Mouse (Mus musculus) gastrocnemius, postnatal 10 days (tissue): ENCODE measurements around the gene Lct. TPM values are rescaled to one million over a fixed set of nuclear protein-coding genes. Genes with fewer than 3 reads are reported as not detected.
"Not testable (repeated sequence)": the region's sequence is repeated elsewhere in the genome, so short reads cannot be mapped to it uniquely, and the experiment has no call there.

Experiments
- DNase-seq: peaks from one replicate; pipeline ENCODE4 v3.0.0; 2021; ENCODE audit warnings: mixed read lengths
- long read RNA-seq, 2 experiments: library from polyadenylated mRNA; stranded (forward); transcript quantifications; one replicate each; pipeline ENCODE4 v2.0.0; 2021
- total RNA-seq, 2 experiments: library from RNA; stranded (reverse); gene quantifications; 2 replicates each; pipeline ENCODE4 v1.2.3; 2021

Lct gene
- under 1 TPM; 0.09 to 0.14 TPM for total RNA-seq
- long read RNA-seq, experiment 1, result 0 reads
- long read RNA-seq, experiment 2, result 0 reads

GRCm38 (mm10) chr1:128328218-128328617, at the start of gene Lct:
Lct (minus strand) TSS chr1:128328318.
- DNase-seq, result no peak

GRCm38 (mm10) chr1:128376841-128377240, 48.7 kb upstream of the Lct start:
- no peak for DNase-seq

GRCm38 (mm10) chr1:128372143-128372860, 44.2 kb upstream of the Lct start:
- DNase-seq, result no peak

- DNase-seq, result peak; percentile 45
Observed at GRCm38 (mm10) chr1:128368732-128369441, 40.8 kb upstream of the Lct start.

- DNase-seq, result no peak
Observed at GRCm38 (mm10) chr1:128360601-128361000, 32.5 kb upstream of the Lct start.

GRCm38 (mm10) chr1:128359554-128360376, 31.6 kb upstream of the Lct start, which contains the start of gene Mcm6:
Mcm6 (minus strand) TSS chr1:128359664.
- peak; percentile 92 for DNase-seq

GRCm38 (mm10) chr1:128358916-128359553, 30.9 kb upstream of the Lct start:
- peak; percentile 10 for DNase-seq

- DNase-seq, result no peak
Observed at GRCm38 (mm10) chr1:128358276-128358675, 30.2 kb upstream of the Lct start.

GRCm38 (mm10) chr1:128357452-128357851, 29.3 kb upstream of the Lct start:
- no peak for DNase-seq

- DNase-seq, result no peak
Observed at GRCm38 (mm10) chr1:128353092-128353491, 25.0 kb upstream of the Lct start.

GRCm38 (mm10) chr1:128344232-128344631, 16.1 kb upstream of the Lct start:
- DNase-seq, result no peak

GRCm38 (mm10) chr1:128337708-128338320, 9.7 kb upstream of the Lct start:
- no peak for DNase-seq

- no peak for DNase-seq
Observed at GRCm38 (mm10) chr1:128330313-128330712, 2.2 kb upstream of the Lct start.

GRCm38 (mm10) chr1:128327165-128327564, 953 bp downstream of the Lct start:
- DNase-seq, result no peak

- DNase-seq, result no peak
Observed at GRCm38 (mm10) chr1:128324776-128325175, 3.3 kb downstream of the Lct start.

GRCm38 (mm10) chr1:128323026-128323643, 5.0 kb downstream of the Lct start:
- DNase-seq, result no peak

GRCm38 (mm10) chr1:128319266-128319665, 8.9 kb downstream of the Lct start:
- not testable (repeated sequence) for DNase-seq

- no peak for DNase-seq
Observed at GRCm38 (mm10) chr1:128314665-128315064, 13.5 kb downstream of the Lct start.

GRCm38 (mm10) chr1:128309043-128309442, 19.1 kb downstream of the Lct start:
- DNase-seq, result no peak

GRCm38 (mm10) chr1:128303900-128304299, 24.2 kb downstream of the Lct start:
- no peak for DNase-seq
